Mouse (Mus musculus): ENCODE results near the gene Lactb. TPM values are rescaled to one million over a fixed set of nuclear protein-coding genes. Genes with fewer than 3 reads are reported as not detected.

The Lactb gene
- total and polyA plus RNA-seq, 3 experiments = 14.6 to 29.4 (median 23.7) TPM

DNA sequence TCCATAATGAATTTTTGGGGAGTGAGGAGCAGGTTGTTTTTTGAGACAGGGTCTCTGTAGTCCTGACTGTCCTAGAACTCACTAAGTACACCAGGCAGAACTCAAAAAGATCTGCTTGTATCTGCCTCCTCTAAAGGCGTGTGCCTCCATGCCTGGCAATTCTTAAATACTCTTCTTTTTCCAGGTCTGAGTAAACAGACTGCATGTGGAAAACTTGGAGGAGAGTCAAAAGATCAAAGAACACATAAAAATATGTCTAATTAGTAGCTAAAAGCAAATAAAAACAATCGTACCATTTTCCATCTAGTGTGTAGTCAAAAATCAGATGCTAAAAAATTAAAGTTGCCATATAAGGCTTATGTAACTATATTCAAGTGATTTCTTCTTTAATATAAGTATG lies 22.4 kb downstream of the Lactb start:
- Histone ChIP-seq H3K4me1 (ENCODE audit: control insufficient read depth in 1 of 2, insufficient read depth in 2 of 2) (peaks cover 2 to 5% of the 10 kb centered on the region in 2 experiments; a peak in 3 of 4 replicates), H3K36me3 (replicated peaks in 1 of 2; ENCODE audit: control insufficient read depth in 1 of 2, insufficient read depth in 1 of 2, low read length in 1 of 2) (peaks cover 10 to 44% of the 10 kb centered on the region in 2 experiments), H3K4me2 (ENCODE audit: insufficient read depth, low read depth, poor library complexity, severe bottlenecking) (no peak overlapping the region), H3K27me3 (replicated peaks) (no peaks in the 10 kb centered on the region), H3K9ac (ENCODE audit: insufficient read depth, low read depth) (no peak overlapping the region), H3K9me3 (replicated peaks; ENCODE audit: low read length) (no peaks in the 10 kb centered on the region), H3K27ac (ENCODE audit: insufficient read depth, low read depth) (no peak overlapping the region), H3K79me2 (replicated peaks; ENCODE audit: control insufficient read depth, extremely low read depth, insufficient read depth, poor library complexity, severe bottlenecking) (no peaks in the 10 kb centered on the region), H3K4me3 (replicated peaks in 1 of 3; ENCODE audit: low read depth in 2 of 3, low read length in 2 of 3, poor library complexity in 1 of 3) (no peak overlapping the region)
- dilution Hi-C loops (cut with MboI; ENCODE audit: extremely low pct_ligation_motif_present, extremely low pct_unique_long_range_greater_than_20kb, low sequenced_read_pairs) = no loop called here
- TF ChIP-seq IRF4 (IDR thresholded peaks at IDR 0.05; ENCODE audit: low read depth, low read length) = no peak
- no peak for TF ChIP-seq ELF1 (IDR thresholded peaks at IDR 0.05; ENCODE audit: low read depth, low read length)
- TF ChIP-seq USF1 (IDR thresholded peaks at IDR 0.05; ENCODE audit: low read depth, low read length) = no peak
- no peak for TF ChIP-seq NRF1 (IDR thresholded peaks at IDR 0.05; ENCODE audit: low read depth, low read length)
- TF ChIP-seq ZKSCAN1 (IDR thresholded peaks at IDR 0.05; ENCODE audit: borderline replicate concordance, low read depth, low read length) = no peak
- no peak for TF ChIP-seq TBP (conservative IDR thresholded peaks at IDR 0.05; ENCODE audit: low read depth, low read length)
- TF ChIP-seq PAX5 (IDR thresholded peaks at IDR 0.05; ENCODE audit: low read length) = no peak
- no peak for TF ChIP-seq ETS1 (conservative IDR thresholded peaks at IDR 0.05; ENCODE audit: low read depth, low read length)
- no peak for TF ChIP-seq ZNF384 (IDR thresholded peaks at IDR 0.05; ENCODE audit: low read depth, low read length)
- TF ChIP-seq POLR2AphosphoS2 (IDR thresholded peaks at IDR 0.05; ENCODE audit: low read depth, low read length) = no peak
- TF ChIP-seq MAZ (IDR thresholded peaks at IDR 0.05; ENCODE audit: low read depth, low read length) = no peak
- no peak for TF ChIP-seq SMC3 (IDR thresholded peaks at IDR 0.05; ENCODE audit: low read depth, low read length)
- TF ChIP-seq RAD21 (IDR thresholded peaks at IDR 0.05; ENCODE audit: low read depth, low read length) = no peak
- TF ChIP-seq RCOR1 (conservative IDR thresholded peaks at IDR 0.05; ENCODE audit: low read depth, low read length) = no peak
- in situ Hi-C loops (cut with MboI; ENCODE audit: low pct_ligation_motif_present, low pct_unique_long_range_greater_than_20kb, low sequenced_read_pairs) = no loop called here
- DNase-seq (ENCODE audit: extremely low read depth) = no peak

DNA sequence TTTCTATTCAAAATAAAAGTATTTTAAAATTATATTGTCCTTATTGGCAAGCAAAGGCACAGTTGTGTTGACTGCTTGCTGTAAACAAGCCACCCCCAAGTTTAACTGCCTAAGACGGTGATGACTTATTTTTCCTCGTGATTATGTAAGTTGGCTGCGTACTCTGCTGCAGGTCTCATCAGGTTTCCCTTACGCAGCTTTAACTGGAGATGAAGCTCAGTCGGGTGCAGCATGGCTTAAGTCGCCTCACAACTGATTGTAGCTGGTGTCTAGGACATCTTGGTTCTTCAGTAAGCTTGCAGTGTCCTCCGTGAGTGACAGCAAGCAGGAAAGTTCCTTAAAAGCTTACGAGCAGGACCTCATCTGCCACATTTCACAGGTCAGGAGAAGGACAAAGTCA lies 23.0 kb downstream of the Lactb start:
- peaks cover 10 to 44% of the 10 kb centered on the region in 2 experiments for H3K36me3 ChIP-seq (replicated peaks in 1 of 2; ENCODE audit: control insufficient read depth in 1 of 2, insufficient read depth in 1 of 2, low read length in 1 of 2)
- no peak overlapping the region for H3K4me2 ChIP-seq (ENCODE audit: insufficient read depth, low read depth, poor library complexity, severe bottlenecking)
- H3K27ac ChIP-seq (ENCODE audit: insufficient read depth, low read depth) = no peak overlapping the region
- peaks cover 2 to 5% of the 10 kb centered on the region in 2 experiments; a peak in 3 of 4 replicates for H3K4me1 ChIP-seq (ENCODE audit: control insufficient read depth in 1 of 2, insufficient read depth in 2 of 2)
- H3K9ac ChIP-seq (ENCODE audit: insufficient read depth, low read depth) = no peak overlapping the region
- in situ Hi-C loops (cut with MboI; ENCODE audit: low pct_ligation_motif_present, low pct_unique_long_range_greater_than_20kb, low sequenced_read_pairs) = no loop called here
- no peaks in the 10 kb centered on the region for H3K9me3 ChIP-seq (replicated peaks; ENCODE audit: low read length)
- no peaks in the 10 kb centered on the region for H3K27me3 ChIP-seq (replicated peaks)
- TF ChIP-seq ZNF384 (IDR thresholded peaks at IDR 0.05; ENCODE audit: low read depth, low read length) (no peak), RCOR1 (conservative IDR thresholded peaks at IDR 0.05; ENCODE audit: low read depth, low read length) (no peak), MAZ (IDR thresholded peaks at IDR 0.05; ENCODE audit: low read depth, low read length) (no peak), MAFK (IDR thresholded peaks at IDR 0.05; ENCODE audit: insufficient replicate concordance, low read length) (no peak), SIN3A (IDR thresholded peaks at IDR 0.05; ENCODE audit: low read length) (no peak), BHLHE40 (IDR thresholded peaks at IDR 0.05; ENCODE audit: low read depth, low read length) (no peak)
- H3K4me3 ChIP-seq (replicated peaks in 1 of 3; ENCODE audit: low read depth in 2 of 3, low read length in 2 of 3, poor library complexity in 1 of 3) = no peak overlapping the region
- no peak for DNase-seq (ENCODE audit: extremely low read depth)
- dilution Hi-C loops (cut with MboI; ENCODE audit: extremely low pct_ligation_motif_present, extremely low pct_unique_long_range_greater_than_20kb, low sequenced_read_pairs) = no loop called here
- peaks cover 4% of the 10 kb centered on the region for H3K79me2 ChIP-seq (replicated peaks; ENCODE audit: control insufficient read depth, extremely low read depth, insufficient read depth, poor library complexity, severe bottlenecking)

Data from CH12.LX (cell line).